Mouse (Mus musculus): ENCODE data around the gene 2010111I01Rik. TPM values are rescaled to one million over a fixed set of nuclear protein-coding genes. Genes with fewer than 3 reads are reported as not detected.
"Not testable (repeated sequence)": the region's sequence is repeated elsewhere in the genome, so short reads cannot be mapped to it uniquely, and the experiment has no call there.

2010111I01Rik gene
- polyA plus RNA-seq, 1 experiment from 2014 or later: 27.7 TPM

GRCm38 (mm10) chr13:63335421-63336134, 370.9 kb downstream of the 2010111I01Rik start:
- Histone ChIP-seq H3K4me1 (replicated peaks) (peaks cover 16% of the 10 kb centered on the region), H3K9ac (no peak overlapping the region), H3K4me3 (no peak overlapping the region), H3K27ac (replicated peaks) (no peak overlapping the region), H3K27me3 (no peaks in the 10 kb centered on the region), H3K36me3 (no peaks in the 10 kb centered on the region), H3K4me2 (no peak overlapping the region), H3K9me3 (no peaks in the 10 kb centered on the region)
- no peak for ATAC-seq (ENCODE audit: low FRiP score, low read depth)
- WGBS: 70% methylated on average over 4 of the region's 4 CpGs

GRCm38 (mm10) chr13:63336335-63336734, 371.6 kb downstream of the 2010111I01Rik start:
- peak overlapping the region; percentile 11; the same call in 1 of the 2 replicates for H3K27ac ChIP-seq (replicated peaks)
- 37% methylated on average over 7 of the region's 7 CpGs for WGBS
- peak; percentile 89 for ATAC-seq (ENCODE audit: low FRiP score, low read depth)

GRCm38 (mm10) chr13:63337239-63337960, 372.7 kb downstream of the 2010111I01Rik start:
- ATAC-seq (ENCODE audit: low FRiP score, low read depth): peak; percentile 52; the same call in 1 of the 2 replicates
- Histone ChIP-seq H3K27ac (replicated peaks) (no peak overlapping the region), H3K36me3 (no peaks in the 10 kb centered on the region), H3K9me3 (no peaks in the 10 kb centered on the region), H3K4me2 (0 out of 2 replicates have a peak overlapping the region, but pooled peaks have one; percentile 13), H3K4me1 (replicated peaks) (peaks cover 15% of the 10 kb centered on the region), H3K4me3 (no peak overlapping the region), H3K9ac (no peak overlapping the region), H3K27me3 (no peaks in the 10 kb centered on the region)
- 47% methylated on average over 8 of the region's 8 CpGs for WGBS

More at GRCm38 (mm10) chr13:63336335-63336734, 371.6 kb downstream of the 2010111I01Rik start:
- Histone ChIP-seq H3K4me2 (no peak overlapping the region), H3K9ac (no peak overlapping the region), H3K9me3 (no peaks in the 10 kb centered on the region), H3K4me3 (no peak overlapping the region), H3K27me3 (no peaks in the 10 kb centered on the region), H3K4me1 (replicated peaks) (peaks cover 15% of the 10 kb centered on the region), H3K36me3 (no peaks in the 10 kb centered on the region)

- H3K9me3 ChIP-seq: no peaks in the 10 kb centered on the region
- 93% methylated on average over 4 of the region's 4 CpGs for WGBS
- no peak for ATAC-seq (ENCODE audit: low FRiP score, low read depth)
Observed at GRCm38 (mm10) chr13:63339946-63340345, 375.3 kb downstream of the 2010111I01Rik start.

GRCm38 (mm10) chr13:63342781-63343180, 378.1 kb downstream of the 2010111I01Rik start:
- Histone ChIP-seq H3K4me1 (replicated peaks) (peaks cover under 1% of the 10 kb centered on the region), H3K9ac (no peak overlapping the region), H3K4me2 (no peak overlapping the region), H3K36me3 (no peaks in the 10 kb centered on the region), H3K9me3 (no peaks in the 10 kb centered on the region), H3K27ac (replicated peaks) (no peak overlapping the region), H3K27me3 (no peaks in the 10 kb centered on the region), H3K4me3 (no peak overlapping the region)
- WGBS: 73% methylated on average over 2 of the region's 2 CpGs
- no peak for ATAC-seq (ENCODE audit: low FRiP score, low read depth)

More at GRCm38 (mm10) chr13:63339946-63340345, 375.3 kb downstream of the 2010111I01Rik start:
- Histone ChIP-seq H3K4me2 (no peak overlapping the region), H3K4me3 (no peak overlapping the region), H3K27ac (replicated peaks) (no peak overlapping the region), H3K9ac (no peak overlapping the region), H3K36me3 (no peaks in the 10 kb centered on the region), H3K4me1 (replicated peaks) (peaks cover 15% of the 10 kb centered on the region), H3K27me3 (no peaks in the 10 kb centered on the region)

- 100% methylated on average over 3 of the region's 3 CpGs for WGBS
- no peaks in the 10 kb centered on the region for H3K27me3 ChIP-seq
- no peaks in the 10 kb centered on the region for H3K4me1 ChIP-seq (replicated peaks)
- no peak for ATAC-seq (ENCODE audit: low FRiP score, low read depth)
- H3K4me2 ChIP-seq: no peak overlapping the region
- H3K9ac ChIP-seq: no peak overlapping the region
- no peak overlapping the region for H3K27ac ChIP-seq (replicated peaks)
- no peaks in the 10 kb centered on the region for H3K9me3 ChIP-seq
- no peak overlapping the region for H3K4me3 ChIP-seq
- no peaks in the 10 kb centered on the region for H3K36me3 ChIP-seq
Observed at GRCm38 (mm10) chr13:63344481-63344880, 379.8 kb downstream of the 2010111I01Rik start.

GRCm38 (mm10) chr13:63345476-63346225, 381.0 kb downstream of the 2010111I01Rik start:
- 83% methylated on average over 5 of the region's 5 CpGs for WGBS
- Histone ChIP-seq H3K4me1 (replicated peaks) (no peaks in the 10 kb centered on the region), H3K9me3 (no peaks in the 10 kb centered on the region), H3K36me3 (no peaks in the 10 kb centered on the region), H3K4me3 (no peak overlapping the region), H3K27me3 (no peaks in the 10 kb centered on the region), H3K27ac (replicated peaks) (no peak overlapping the region), H3K4me2 (no peak overlapping the region), H3K9ac (no peak overlapping the region)
- no peak for ATAC-seq (ENCODE audit: low FRiP score, low read depth)

GRCm38 (mm10) chr13:63347639-63348038, 382.9 kb downstream of the 2010111I01Rik start:
- H3K9ac ChIP-seq: no peak overlapping the region
- no peaks in the 10 kb centered on the region for H3K27me3 ChIP-seq
- H3K27ac ChIP-seq (replicated peaks): no peak overlapping the region
- no peak overlapping the region for H3K4me2 ChIP-seq
- WGBS: 90% methylated on average over 2 of the region's 2 CpGs
- H3K36me3 ChIP-seq: no peaks in the 10 kb centered on the region
- H3K9me3 ChIP-seq: no peaks in the 10 kb centered on the region
- no peak for ATAC-seq (ENCODE audit: low FRiP score, low read depth)
- H3K4me3 ChIP-seq: no peak overlapping the region
- H3K4me1 ChIP-seq (replicated peaks): no peaks in the 10 kb centered on the region

GRCm38 (mm10) chr13:63350076-63350475, 385.4 kb downstream of the 2010111I01Rik start:
- Histone ChIP-seq H3K36me3 (no peaks in the 10 kb centered on the region), H3K4me3 (no peak overlapping the region), H3K27me3 (no peaks in the 10 kb centered on the region), H3K4me1 (replicated peaks) (no peaks in the 10 kb centered on the region), H3K4me2 (no peak overlapping the region), H3K9ac (no peak overlapping the region), H3K9me3 (no peaks in the 10 kb centered on the region), H3K27ac (replicated peaks) (no peak overlapping the region)
- 92% methylated on average over 4 of the region's 4 CpGs for WGBS
- ATAC-seq (ENCODE audit: low FRiP score, low read depth): no peak

- H3K27me3 ChIP-seq; H3K4me2 ChIP-seq; H3K4me1 ChIP-seq (replicated peaks); ATAC-seq (ENCODE audit: low FRiP score, low read depth); H3K36me3 ChIP-seq; H3K9ac ChIP-seq; H3K27ac ChIP-seq (replicated peaks); H3K9me3 ChIP-seq; H3K4me3 ChIP-seq: not testable (repeated sequence)
- WGBS: 90% methylated on average over 4 of the region's 4 CpGs
Observed at GRCm38 (mm10) chr13:63353312-63353711, 388.6 kb downstream of the 2010111I01Rik start.

- Histone ChIP-seq H3K9ac (no peak overlapping the region), H3K4me1 (replicated peaks) (no peaks in the 10 kb centered on the region), H3K36me3 (no peaks in the 10 kb centered on the region), H3K4me2 (no peak overlapping the region), H3K27me3 (no peaks in the 10 kb centered on the region), H3K9me3 (no peaks in the 10 kb centered on the region), H3K4me3 (no peak overlapping the region), H3K27ac (replicated peaks) (no peak overlapping the region)
- no peak for ATAC-seq (ENCODE audit: low FRiP score, low read depth)
- WGBS: 95% methylated on average over 4 of the region's 4 CpGs
Observed at GRCm38 (mm10) chr13:63356101-63356500, 391.4 kb downstream of the 2010111I01Rik start.

GRCm38 (mm10) chr13:63356558-63356957, 391.9 kb downstream of the 2010111I01Rik start:
- Histone ChIP-seq H3K4me2 (no peak overlapping the region), H3K27me3 (no peaks in the 10 kb centered on the region)
- ATAC-seq (ENCODE audit: low FRiP score, low read depth): no peak

More at GRCm38 (mm10) chr13:63356558-63356957, 391.9 kb downstream of the 2010111I01Rik start:
- H3K9me3 ChIP-seq: no peaks in the 10 kb centered on the region
- no peak overlapping the region for H3K9ac ChIP-seq
- no peaks in the 10 kb centered on the region for H3K36me3 ChIP-seq
- no peaks in the 10 kb centered on the region for H3K4me1 ChIP-seq (replicated peaks)
- H3K27ac ChIP-seq (replicated peaks): no peak overlapping the region
- 36% methylated on average over 3 of the region's 3 CpGs for WGBS
- no peak overlapping the region for H3K4me3 ChIP-seq

Data from hindbrain, embryonic 15.5 days (tissue).